Mouse (Mus musculus): ENCODE measurements around the gene Mrtfa. TPM values are rescaled to one million over a fixed set of nuclear protein-coding genes. Genes with fewer than 3 reads are reported as not detected.

Mrtfa gene
- polyA plus RNA-seq, 1 experiment from 2014 or later, result 22.3 TPM

DNA sequence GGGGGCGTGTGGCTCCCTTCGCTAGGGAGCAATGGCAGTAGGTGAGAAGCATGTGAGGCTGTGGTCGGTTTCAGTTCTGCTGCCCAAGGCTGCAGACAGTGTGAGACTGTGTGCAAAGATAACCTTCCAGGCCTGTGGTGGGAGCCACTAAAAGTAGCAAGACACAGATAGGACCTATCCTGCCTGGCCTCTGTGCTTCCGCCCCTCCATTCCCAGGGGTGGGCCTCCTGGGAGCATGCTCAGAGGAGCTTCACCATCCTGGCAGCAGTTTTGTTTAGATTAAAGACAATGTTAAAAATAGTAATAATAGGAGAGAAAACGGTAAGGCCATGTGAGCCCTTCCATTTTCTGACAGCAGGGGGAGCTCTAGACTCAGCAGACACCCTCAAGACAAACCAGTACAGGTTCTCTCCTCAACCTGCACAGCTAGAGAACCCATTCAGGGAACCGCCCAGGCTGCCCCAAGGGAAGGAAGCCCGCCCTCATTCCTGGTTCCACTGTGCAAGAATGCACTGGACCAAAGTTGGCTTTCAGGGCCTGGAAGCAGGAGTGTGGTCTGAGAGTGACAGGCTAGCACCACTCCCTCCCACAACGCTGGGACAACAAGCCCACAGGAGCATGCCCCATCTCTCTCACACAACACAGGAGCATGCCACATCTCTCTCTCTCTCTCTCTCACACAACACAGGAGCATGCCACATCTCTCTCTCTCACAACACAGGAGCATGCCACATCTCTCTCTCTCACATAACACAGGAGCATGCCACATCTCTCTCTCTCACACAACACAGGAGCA lies 163.0 kb downstream of the Mrtfa start:
- peak; percentile 88 for DNase-seq (ENCODE audit: low spot score)
- H3K36me3 ChIP-seq (ENCODE audit: control insufficient read depth, insufficient read depth, low read length), result 0 out of 2 replicates have a peak, but pooled peaks cover 4% of the 10 kb centered on the region
- H3K27ac ChIP-seq (replicated peaks; ENCODE audit: low read depth, low read length), result no peak overlapping the region
- H3K27me3 ChIP-seq (ENCODE audit: control insufficient read depth, insufficient read depth, low read length), result no peaks in the 10 kb centered on the region
- ATAC-seq (ENCODE audit: insufficient number of reproducible peaks, low FRiP score, low TSS enrichment, low read depth), result no peak
- peaks cover 8% of the 10 kb centered on the region; the same call in 1 of the 2 replicates for H3K4me1 ChIP-seq (ENCODE audit: control insufficient read depth, insufficient read depth, low read length)
- no peak overlapping the region for H3K4me3 ChIP-seq (ENCODE audit: low read depth, low read length)
- H3K9me3 ChIP-seq (ENCODE audit: control insufficient read depth, low read length), result no peaks in the 10 kb centered on the region
- H3K4me2 ChIP-seq (ENCODE audit: low read depth, severe bottlenecking), result no peak overlapping the region
- no peak overlapping the region; the same call in 1 of the 2 replicates for H3K9ac ChIP-seq (ENCODE audit: low read length)
- WGBS, result 43% methylated on average over 8 of the region's 8 CpGs

GRCm38 (mm10) chr15:81026901-81027300 lies 163.7 kb downstream of the Mrtfa start:
- Histone ChIP-seq H3K4me3 (ENCODE audit: low read depth, low read length) (no peak overlapping the region), H3K4me2 (ENCODE audit: low read depth, severe bottlenecking) (no peak overlapping the region), H3K9me3 (ENCODE audit: control insufficient read depth, low read length) (no peaks in the 10 kb centered on the region), H3K36me3 (ENCODE audit: control insufficient read depth, insufficient read depth, low read length) (peaks cover 4% of the 10 kb centered on the region; the same call in 1 of the 2 replicates), H3K27ac (replicated peaks; ENCODE audit: low read depth, low read length) (no peak overlapping the region), H3K27me3 (ENCODE audit: control insufficient read depth, insufficient read depth, low read length) (no peaks in the 10 kb centered on the region), H3K4me1 (ENCODE audit: control insufficient read depth, insufficient read depth, low read length) (peaks cover 8% of the 10 kb centered on the region; the same call in 1 of the 2 replicates), H3K9ac (ENCODE audit: low read length) (no peak overlapping the region; the same call in 1 of the 2 replicates)
- ATAC-seq (ENCODE audit: insufficient number of reproducible peaks, low FRiP score, low TSS enrichment, low read depth) (no peak), DNase-seq (ENCODE audit: low spot score) (no peak)
- 81% methylated on average over 5 of the region's 5 CpGs for WGBS

DNA sequence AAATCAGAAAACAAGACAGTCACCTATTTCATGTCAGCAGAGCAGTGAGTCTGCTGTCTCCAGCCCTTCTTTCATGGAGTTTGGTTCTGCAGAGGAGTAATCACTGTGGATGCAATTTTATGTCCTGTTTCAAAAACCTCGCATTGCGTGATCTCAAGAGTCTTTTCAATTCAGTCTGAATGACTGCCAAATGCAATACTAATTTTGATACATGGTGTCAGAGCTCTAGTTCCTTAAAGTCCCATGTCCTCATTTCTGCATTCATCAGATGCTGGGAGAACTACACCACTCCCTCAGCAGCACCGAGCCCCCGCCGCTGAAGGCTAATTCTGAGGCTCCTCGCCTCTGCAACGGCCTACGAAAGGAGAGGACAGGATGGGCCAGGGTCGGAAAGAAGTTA lies 166.7 kb downstream of the Mrtfa start:
- WGBS, result 94% methylated on average over 9 of the region's 9 CpGs
- no peak overlapping the region for H3K9ac ChIP-seq (ENCODE audit: low read length)
- peaks cover 8% of the 10 kb centered on the region; the same call in 1 of the 2 replicates for H3K4me1 ChIP-seq (ENCODE audit: control insufficient read depth, insufficient read depth, low read length)
- H3K36me3 ChIP-seq (ENCODE audit: control insufficient read depth, insufficient read depth, low read length), result peaks cover 10% of the 10 kb centered on the region; the same call in 1 of the 2 replicates
- H3K4me3 ChIP-seq (ENCODE audit: low read depth, low read length), result no peak overlapping the region
- H3K4me2 ChIP-seq (ENCODE audit: low read depth, severe bottlenecking), result no peak overlapping the region
- ATAC-seq (ENCODE audit: insufficient number of reproducible peaks, low FRiP score, low TSS enrichment, low read depth) (no peak), DNase-seq (ENCODE audit: low spot score) (no peak)
- H3K27ac ChIP-seq (replicated peaks; ENCODE audit: low read depth, low read length), result no peak overlapping the region
- no peaks in the 10 kb centered on the region for H3K9me3 ChIP-seq (ENCODE audit: control insufficient read depth, low read length)
- no peaks in the 10 kb centered on the region for H3K27me3 ChIP-seq (ENCODE audit: control insufficient read depth, insufficient read depth, low read length)

GRCm38 (mm10) chr15:81022437-81022836 lies 168.1 kb downstream of the Mrtfa start:
- no peaks in the 10 kb centered on the region for H3K27me3 ChIP-seq (ENCODE audit: control insufficient read depth, insufficient read depth, low read length)
- 79% methylated on average over 7 of the region's 7 CpGs for WGBS
- H3K4me3 ChIP-seq (ENCODE audit: low read depth, low read length), result no peak overlapping the region
- peaks cover 8% of the 10 kb centered on the region; the same call in 1 of the 2 replicates for H3K4me1 ChIP-seq (ENCODE audit: control insufficient read depth, insufficient read depth, low read length)
- DNase-seq (ENCODE audit: low spot score) (no peak), ATAC-seq (ENCODE audit: insufficient number of reproducible peaks, low FRiP score, low TSS enrichment, low read depth) (no peak)
- H3K36me3 ChIP-seq (ENCODE audit: control insufficient read depth, insufficient read depth, low read length), result peaks cover 12% of the 10 kb centered on the region; the same call in 1 of the 2 replicates
- H3K9me3 ChIP-seq (ENCODE audit: control insufficient read depth, low read length), result no peaks in the 10 kb centered on the region
- no peak overlapping the region for H3K27ac ChIP-seq (replicated peaks; ENCODE audit: low read depth, low read length)
- H3K9ac ChIP-seq (ENCODE audit: low read length), result no peak overlapping the region
- H3K4me2 ChIP-seq (ENCODE audit: low read depth, severe bottlenecking), result no peak overlapping the region

GRCm38 (mm10) chr15:81021377-81021776 lies 169.2 kb downstream of the Mrtfa start:
- H3K36me3 ChIP-seq (ENCODE audit: control insufficient read depth, insufficient read depth, low read length), result peaks cover 16% of the 10 kb centered on the region; the same call in 1 of the 2 replicates
- 84% methylated on average over 6 of the region's 6 CpGs for WGBS
- DNase-seq (ENCODE audit: low spot score), result no peak
- H3K27me3 ChIP-seq (ENCODE audit: control insufficient read depth, insufficient read depth, low read length), result no peaks in the 10 kb centered on the region
- no peak overlapping the region for H3K27ac ChIP-seq (replicated peaks; ENCODE audit: low read depth, low read length)
- no peaks in the 10 kb centered on the region for H3K9me3 ChIP-seq (ENCODE audit: control insufficient read depth, low read length)
- no peak overlapping the region for H3K4me2 ChIP-seq (ENCODE audit: low read depth, severe bottlenecking)
- no peak for ATAC-seq (ENCODE audit: insufficient number of reproducible peaks, low FRiP score, low TSS enrichment, low read depth)
- no peak overlapping the region for H3K9ac ChIP-seq (ENCODE audit: low read length)
- no peak overlapping the region for H3K4me3 ChIP-seq (ENCODE audit: low read depth, low read length)
- 0 out of 2 replicates have a peak, but pooled peaks cover 3% of the 10 kb centered on the region for H3K4me1 ChIP-seq (ENCODE audit: control insufficient read depth, insufficient read depth, low read length)

DNA sequence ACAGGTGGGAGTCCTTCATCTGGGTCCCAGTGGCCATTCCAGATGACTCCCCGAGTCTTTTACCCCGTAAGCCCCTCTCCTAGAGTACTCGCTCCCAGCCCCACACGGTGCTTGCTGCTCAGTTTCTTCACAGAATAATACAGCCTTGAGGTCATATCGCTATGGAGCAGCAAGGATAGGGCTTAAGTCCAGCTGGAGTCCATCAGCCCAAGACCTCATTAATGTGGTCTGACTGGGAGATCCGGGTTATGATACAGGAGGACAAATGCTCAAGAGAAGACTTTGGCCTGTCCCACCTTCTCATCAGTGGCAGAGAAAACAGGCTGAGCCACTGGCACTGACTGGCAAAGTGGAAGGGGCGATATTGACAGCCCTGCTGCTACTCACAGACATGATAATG lies 173.2 kb downstream of the Mrtfa start:
- 91% methylated on average over 7 of the region's 7 CpGs for WGBS
- no peak overlapping the region for H3K27ac ChIP-seq (replicated peaks; ENCODE audit: low read depth, low read length)
- H3K4me2 ChIP-seq (ENCODE audit: low read depth, severe bottlenecking), result no peak overlapping the region
- H3K4me1 ChIP-seq (ENCODE audit: control insufficient read depth, insufficient read depth, low read length), result no peaks in the 10 kb centered on the region
- no peak overlapping the region for H3K4me3 ChIP-seq (ENCODE audit: low read depth, low read length)
- no peaks in the 10 kb centered on the region for H3K27me3 ChIP-seq (ENCODE audit: control insufficient read depth, insufficient read depth, low read length)
- H3K36me3 ChIP-seq (ENCODE audit: control insufficient read depth, insufficient read depth, low read length), result peaks cover 17% of the 10 kb centered on the region; the same call in 1 of the 2 replicates
- H3K9me3 ChIP-seq (ENCODE audit: control insufficient read depth, low read length), result no peaks in the 10 kb centered on the region
- DNase-seq (ENCODE audit: low spot score) (no peak), ATAC-seq (ENCODE audit: insufficient number of reproducible peaks, low FRiP score, low TSS enrichment, low read depth) (no peak)
- no peak overlapping the region for H3K9ac ChIP-seq (ENCODE audit: low read length)

DNA sequence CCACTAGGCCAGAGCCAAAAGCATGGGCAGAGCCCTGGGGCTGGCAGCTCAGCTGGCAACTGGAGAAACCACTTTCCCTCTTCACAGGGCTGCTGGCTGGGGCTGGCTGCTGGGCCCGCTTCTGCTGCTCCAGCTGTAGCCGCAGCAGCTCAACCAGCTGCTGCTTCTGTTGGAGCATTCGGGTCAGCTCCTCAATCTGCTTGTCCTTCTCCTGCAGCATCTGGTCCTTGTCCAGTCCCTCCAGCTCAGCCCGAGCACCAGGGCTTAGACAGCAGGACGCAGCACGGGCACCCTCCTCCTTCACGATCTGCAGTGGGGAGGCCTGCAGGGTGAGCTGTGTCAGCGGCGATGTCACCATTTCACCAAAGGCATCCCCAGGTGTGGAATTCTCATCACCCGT lies 174.1 kb downstream of the Mrtfa start:
- DNase-seq (ENCODE audit: low spot score), result no peak
- 93% methylated on average over 10 of the region's 10 CpGs for WGBS
- Histone ChIP-seq H3K4me2 (ENCODE audit: low read depth, severe bottlenecking) (no peak overlapping the region), H3K4me3 (ENCODE audit: low read depth, low read length) (no peak overlapping the region), H3K9me3 (ENCODE audit: control insufficient read depth, low read length) (no peaks in the 10 kb centered on the region), H3K4me1 (ENCODE audit: control insufficient read depth, insufficient read depth, low read length) (no peaks in the 10 kb centered on the region), H3K27ac (replicated peaks; ENCODE audit: low read depth, low read length) (no peak overlapping the region), H3K36me3 (ENCODE audit: control insufficient read depth, insufficient read depth, low read length) (peaks cover 19% of the 10 kb centered on the region; the same call in 1 of the 2 replicates), H3K27me3 (ENCODE audit: control insufficient read depth, insufficient read depth, low read length) (no peaks in the 10 kb centered on the region), H3K9ac (ENCODE audit: low read length) (no peak overlapping the region)
- ATAC-seq (ENCODE audit: insufficient number of reproducible peaks, low FRiP score, low TSS enrichment, low read depth), result no peak

DNA sequence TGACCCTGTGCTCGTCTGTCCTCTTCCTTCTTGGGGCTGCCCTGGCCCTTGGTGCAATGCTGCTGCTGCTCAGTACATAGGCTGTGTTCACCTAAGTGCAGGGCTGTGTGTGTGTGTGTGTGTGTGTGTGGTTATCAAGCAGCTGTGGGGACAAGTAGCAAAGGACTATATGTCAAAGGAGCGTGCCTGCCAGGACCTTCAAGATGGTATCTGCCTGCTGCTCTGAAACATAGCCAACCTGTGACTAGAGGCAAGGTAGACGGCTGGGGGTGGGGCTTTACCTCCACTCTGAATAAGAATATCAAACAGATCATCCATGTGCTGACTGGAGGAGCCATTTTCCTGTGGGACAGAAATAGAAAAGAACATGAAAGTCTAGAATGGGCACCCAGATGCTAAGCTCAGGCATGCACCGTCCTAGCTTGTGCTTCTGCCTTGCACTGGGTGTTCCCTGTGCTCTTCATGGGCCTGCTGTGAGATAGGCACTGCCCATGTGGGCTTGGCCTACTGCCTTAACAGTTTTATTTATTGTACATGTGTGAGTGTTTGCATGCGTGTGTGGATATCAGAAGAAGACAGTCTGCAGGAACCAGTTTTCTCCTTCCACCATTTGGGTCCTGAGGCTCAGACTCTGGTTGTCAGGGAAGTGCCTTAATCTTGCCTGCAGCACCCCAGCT lies 175.4 kb downstream of the Mrtfa start:
- Histone ChIP-seq H3K9me3 (ENCODE audit: control insufficient read depth, low read length) (no peaks in the 10 kb centered on the region), H3K4me3 (ENCODE audit: low read depth, low read length) (no peak overlapping the region), H3K4me2 (ENCODE audit: low read depth, severe bottlenecking) (no peak overlapping the region), H3K27ac (replicated peaks; ENCODE audit: low read depth, low read length) (no peak overlapping the region), H3K36me3 (ENCODE audit: control insufficient read depth, insufficient read depth, low read length) (peaks cover 19% of the 10 kb centered on the region; the same call in 1 of the 2 replicates), H3K27me3 (ENCODE audit: control insufficient read depth, insufficient read depth, low read length) (no peaks in the 10 kb centered on the region), H3K9ac (ENCODE audit: low read length) (no peak overlapping the region; the same call in 1 of the 2 replicates), H3K4me1 (ENCODE audit: control insufficient read depth, insufficient read depth, low read length) (no peaks in the 10 kb centered on the region)
- WGBS, result 85% methylated on average over 5 of the region's 5 CpGs
- DNase-seq (ENCODE audit: low spot score) (no peak), ATAC-seq (ENCODE audit: insufficient number of reproducible peaks, low FRiP score, low TSS enrichment, low read depth) (no peak)

Measured in limb, embryonic 11.5 days (tissue).